Mouse (Mus musculus) cortical plate, adult 2 months (tissue): ENCODE results near the gene Mrm1.

Experiments
- CTCF ChIP-seq: fragments of 200-500 bp; IDR thresholded peaks from 2 replicates; pipeline ENCODE4 v1.5.1; 2011; ENCODE audit warnings: mild to moderate bottlenecking, control low read depth, low read length; ENCODE audit not compliant: insufficient read depth; ENCODE audit errors: extremely low read depth
- POLR2A ChIP-seq: fragments of 200-500 bp; IDR thresholded peaks from 2 replicates; pipeline ENCODE4 v1.6.1; 2011; ENCODE audit warnings: mild to moderate bottlenecking, low read length, control low read depth; ENCODE audit not compliant: insufficient read depth; ENCODE audit errors: extremely low read depth

- TF ChIP-seq CTCF (peak; percentile 82), POLR2A (peak; percentile 79)
Observed at GRCm38 (mm10) chr11:84818085-84818960, 992 bp downstream of the Mrm1 start.
